Mouse (Mus musculus) C2C12 (cell line): Measurements from ENCODE around the gene Uhrf1.

ENCODE experiments used
- CEBPB ChIP-seq: IDR thresholded peaks from one replicate; pipeline ENCODE4 v1.6.1; 2011; ENCODE audit warnings: low read depth, mild to moderate bottlenecking, control low read depth, moderate library complexity
- CTCF ChIP-seq: IDR thresholded peaks from one replicate; pipeline ENCODE4 v1.5.1; 2011; ENCODE audit not compliant: control insufficient read depth, insufficient read depth, insufficient read length
- MAX ChIP-seq: IDR thresholded peaks from one replicate; pipeline ENCODE4 v1.6.1; 2011; ENCODE audit warnings: mild to moderate bottlenecking, control low read depth
- MYOD1 ChIP-seq: IDR thresholded peaks from one replicate; pipeline ENCODE4 v1.6.1; 2011; ENCODE audit warnings: low read depth; ENCODE audit not compliant: control insufficient read depth, insufficient read length

DNA sequence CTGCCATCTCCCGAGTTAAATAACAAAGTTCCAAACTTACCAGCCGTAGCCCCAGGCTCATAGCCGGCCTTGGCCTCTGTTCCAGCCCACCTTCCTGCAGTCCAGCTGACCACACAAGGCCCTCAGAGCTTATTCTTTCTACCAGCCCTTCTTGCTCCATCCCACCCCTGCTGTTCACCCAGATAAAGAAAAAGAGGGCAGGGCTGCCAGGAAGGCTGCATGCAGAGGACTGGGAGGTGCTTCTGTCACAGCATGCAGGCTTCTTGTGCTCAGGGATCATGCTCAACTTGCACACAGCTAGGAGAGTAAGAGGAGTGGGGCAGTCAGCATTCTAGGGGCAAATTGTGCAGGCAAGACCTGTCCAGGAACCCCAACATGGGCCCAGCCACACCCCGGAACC is 45.0 kb downstream of the Uhrf1 start:
- TF ChIP-seq CTCF, result no peak
- TF ChIP-seq MAX, result no peak
- no peak for TF ChIP-seq MYOD1
- no peak for TF ChIP-seq CEBPB
